Mouse (Mus musculus) hindbrain, embryonic 14.5 days (tissue): ENCODE results near the gene Ntm. TPM values are rescaled to one million over a fixed set of nuclear protein-coding genes. Genes with fewer than 3 reads are reported as not detected.

Source experiments
- ATAC-seq: fragments of 200-750 bp; cut with Nextera tagmentation; 2 replicates; pipeline ENCODE4 v1.8.0; 2017; ENCODE audit warnings: moderate number of reproducible peaks, mild to moderate bottlenecking, moderate TSS enrichment, moderate library complexity; ENCODE audit not compliant: low FRiP score
- DNase-seq: peaks from one replicate; pipeline ENCODE4 v3.0.0-alpha.2; 2015; ENCODE audit warnings: low spot score
- H3K27ac ChIP-seq: fragments of 300-500 bp; sonication (generic); 2 replicates; pipeline ENCODE4 v1.5.1; 2014; ENCODE audit warnings: mild to moderate bottlenecking, moderate library complexity
- H3K27me3 ChIP-seq: fragments of 300-500 bp; sonication (generic); 2 replicates; pipeline ENCODE4 v1.6.1; 2014; ENCODE audit warnings: mild to moderate bottlenecking, low read length, mixed read lengths; ENCODE audit not compliant: control insufficient read depth, insufficient read depth
- H3K36me3 ChIP-seq: fragments of 300-500 bp; sonication (generic); replicated peaks from 2 replicates; pipeline ENCODE4 v1.6.1; 2014; ENCODE audit not compliant: control insufficient read depth, insufficient read depth
- H3K4me1 ChIP-seq: fragments of 300-500 bp; sonication (generic); replicated peaks from 2 replicates; pipeline ENCODE4 v1.6.1; 2014; ENCODE audit warnings: antibody characterized with exemption, low read length, mixed read lengths; ENCODE audit not compliant: control insufficient read depth, insufficient read depth
- H3K4me2 ChIP-seq: fragments of 300-500 bp; sonication (generic); replicated peaks from 2 replicates; pipeline ENCODE4 v1.6.1; 2014; ENCODE audit warnings: mild to moderate bottlenecking, moderate library complexity
- H3K4me3 ChIP-seq: fragments of 300-500 bp; sonication (generic); replicated peaks from 2 replicates; pipeline ENCODE4 v1.5.1; 2014; ENCODE audit warnings: mild to moderate bottlenecking, low read length
- H3K9ac ChIP-seq: fragments of 300-500 bp; sonication (generic); 2 replicates; pipeline ENCODE4 v1.6.1; 2014
- H3K9me3 ChIP-seq: fragments of 300-500 bp; sonication (generic); 2 replicates; pipeline ENCODE4 v1.6.1; 2016; ENCODE audit warnings: low read length; ENCODE audit not compliant: control insufficient read depth
- WGBS: fragments of 180-500 bp; shearing (Covaris S2); extraction: QIAGEN DNeasy Blood & Tissue Kit; methylation state at CpG from one replicate; pipeline ENCODE4 v1.1.7; 2014; 5-methylcytosine and 5-hydroxymethylcytosine counted together
- polyA plus RNA-seq: library from polyadenylated mRNA; unstranded; fragments of >200 nt; fragmentation: Nextera tagmentation; extraction: Ambion mirVana; gene quantifications from 2 replicates; pipeline ENCODE4 v1.2.1, GENCODE M21; 2014

Gene Ntm
- polyA plus RNA-seq, 1 experiment from 2014 or later = 196 TPM

DNA sequence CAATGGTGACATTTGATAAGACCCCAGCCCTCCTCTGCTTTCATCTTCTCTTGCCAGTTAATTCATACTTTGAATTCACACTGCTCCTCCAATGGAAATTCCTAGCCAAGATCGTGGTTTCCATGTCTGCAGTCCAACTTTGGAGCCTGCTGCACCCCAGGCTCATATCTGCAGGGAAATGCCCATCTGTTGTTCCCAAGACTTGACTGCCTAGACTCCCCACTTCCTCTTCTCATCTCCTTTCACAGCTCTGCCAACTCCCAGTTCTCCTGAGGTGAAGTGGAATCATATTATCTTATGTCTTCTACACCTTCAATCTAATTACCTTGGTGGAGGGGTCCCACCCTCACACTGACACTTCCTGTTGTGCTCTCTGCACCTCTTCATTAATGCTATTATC is 937.8 kb downstream of the Ntm start:
- 58% methylated on average over 1 of the region's 1 CpGs for WGBS
- H3K9ac ChIP-seq = no peak overlapping the region
- H3K4me2 ChIP-seq = no peak overlapping the region
- DNase-seq (no peak), ATAC-seq (no peak)
- H3K4me1 ChIP-seq = no peaks in the 10 kb centered on the region
- H3K27ac ChIP-seq = no peak overlapping the region
- no peaks in the 10 kb centered on the region for H3K36me3 ChIP-seq
- H3K9me3 ChIP-seq = no peaks in the 10 kb centered on the region
- H3K27me3 ChIP-seq = no peaks in the 10 kb centered on the region
- no peak overlapping the region for H3K4me3 ChIP-seq

DNA sequence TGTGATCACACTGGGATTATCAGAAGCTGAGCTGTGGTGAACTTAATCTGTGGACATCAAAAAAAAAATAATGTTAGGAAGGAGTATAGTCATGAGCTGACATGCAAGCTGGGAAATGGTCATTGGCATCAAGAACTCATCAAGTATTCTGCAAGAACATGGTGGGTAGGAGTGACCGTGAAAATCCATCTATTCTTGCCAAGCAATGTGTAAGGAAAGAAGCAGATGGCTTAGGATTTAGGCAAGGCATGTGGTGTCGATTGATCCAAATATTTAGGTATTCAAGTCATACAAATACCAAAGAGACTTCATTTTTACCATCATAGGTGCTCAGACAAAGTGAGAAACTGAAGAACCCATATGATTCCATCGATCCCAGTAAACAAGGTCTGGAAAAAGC is 946.1 kb downstream of the Ntm start:
- no peak overlapping the region for H3K9ac ChIP-seq
- DNase-seq (no peak), ATAC-seq (no peak)
- H3K27me3 ChIP-seq = no peaks in the 10 kb centered on the region
- H3K4me2 ChIP-seq = no peak overlapping the region
- H3K27ac ChIP-seq = no peak overlapping the region
- no peaks in the 10 kb centered on the region for H3K36me3 ChIP-seq
- no peak overlapping the region for H3K4me3 ChIP-seq
- no peaks in the 10 kb centered on the region for H3K4me1 ChIP-seq
- no peaks in the 10 kb centered on the region for H3K9me3 ChIP-seq
- WGBS = 88% methylated on average over 3 of the region's 3 CpGs

DNA sequence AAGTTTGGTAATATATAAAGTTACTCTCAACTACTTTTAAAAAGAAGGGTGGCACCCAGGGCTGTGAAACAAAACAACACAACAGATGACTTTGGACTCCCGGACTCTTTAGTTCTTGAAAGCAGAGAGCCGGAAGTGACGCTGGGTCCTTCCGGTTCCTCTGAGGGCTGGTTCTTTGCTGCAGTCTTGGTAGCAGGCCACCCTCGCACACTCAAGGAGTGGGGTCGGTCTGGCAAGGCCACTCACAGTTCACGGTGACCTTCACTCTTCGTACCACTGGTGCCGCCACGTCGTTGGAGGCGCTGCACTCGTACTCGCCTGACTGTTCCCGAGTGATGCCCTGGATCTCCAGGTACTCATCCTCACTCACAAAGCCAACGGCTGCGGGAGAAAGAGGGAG is 949.1 kb downstream of the Ntm start:
- 93% methylated on average over 17 of the region's 17 CpGs for WGBS
- no peak for ATAC-seq
- Histone ChIP-seq H3K27ac (no peak overlapping the region), H3K4me3 (no peak overlapping the region), H3K9me3 (no peaks in the 10 kb centered on the region), H3K4me2 (no peak overlapping the region), H3K9ac (no peak overlapping the region), H3K36me3 (no peaks in the 10 kb centered on the region), H3K4me1 (no peaks in the 10 kb centered on the region), H3K27me3 (no peaks in the 10 kb centered on the region)
- no peak for DNase-seq

DNA sequence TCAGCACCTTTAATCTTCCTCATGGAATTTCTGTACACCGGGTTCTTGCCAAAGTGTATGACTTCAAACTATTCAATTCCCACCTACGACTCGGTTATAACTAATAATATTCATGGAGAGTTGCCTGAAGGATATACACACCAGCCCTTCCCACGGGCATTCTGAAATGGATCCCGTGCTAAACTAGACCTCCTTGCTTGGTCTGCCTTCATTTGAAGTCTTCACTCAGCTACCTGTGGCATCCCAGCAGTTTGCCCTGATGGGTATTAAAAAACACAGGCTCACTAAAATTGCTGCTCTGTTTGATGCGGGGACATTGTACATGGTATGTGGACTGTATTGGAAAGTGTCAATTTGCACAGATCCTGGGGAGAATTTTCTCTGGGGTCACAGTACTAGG is 950.4 kb downstream of the Ntm start:
- H3K27me3 ChIP-seq = no peaks in the 10 kb centered on the region
- H3K4me2 ChIP-seq = no peak overlapping the region
- no peak overlapping the region for H3K4me3 ChIP-seq
- H3K4me1 ChIP-seq = no peaks in the 10 kb centered on the region
- ATAC-seq (no peak), DNase-seq (no peak)
- H3K9ac ChIP-seq = no peak overlapping the region
- 90% methylated on average over 6 of the region's 6 CpGs for WGBS
- H3K27ac ChIP-seq = no peak overlapping the region
- no peaks in the 10 kb centered on the region for H3K9me3 ChIP-seq
- no peaks in the 10 kb centered on the region for H3K36me3 ChIP-seq

DNA sequence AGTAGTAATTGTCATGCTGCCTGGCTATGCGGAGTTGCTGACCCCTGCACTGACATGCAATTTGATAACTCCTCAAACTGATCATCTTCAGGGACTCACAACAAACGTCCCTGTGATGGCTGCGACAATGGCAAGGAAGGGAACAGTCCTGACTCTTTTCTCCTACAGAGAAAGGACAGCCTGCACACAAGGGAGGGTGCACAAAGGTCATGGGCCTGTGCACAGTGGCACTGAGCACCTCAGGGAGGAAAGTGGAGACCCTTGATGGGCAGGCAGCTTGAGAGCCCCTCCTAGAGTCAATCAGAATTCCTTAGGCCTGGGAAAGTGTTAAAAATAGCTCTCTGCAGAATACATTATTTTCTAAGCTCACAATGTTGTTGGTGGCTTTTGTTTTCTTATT is 951.5 kb downstream of the Ntm start:
- ATAC-seq = no peak
- no peak for DNase-seq
- Histone ChIP-seq H3K4me3 (no peak overlapping the region), H3K4me1 (no peaks in the 10 kb centered on the region), H3K9ac (no peak overlapping the region), H3K27ac (no peak overlapping the region), H3K9me3 (no peaks in the 10 kb centered on the region), H3K27me3 (no peaks in the 10 kb centered on the region), H3K4me2 (no peak overlapping the region), H3K36me3 (no peaks in the 10 kb centered on the region)
- 14% methylated on average over 3 of the region's 3 CpGs for WGBS

DNA sequence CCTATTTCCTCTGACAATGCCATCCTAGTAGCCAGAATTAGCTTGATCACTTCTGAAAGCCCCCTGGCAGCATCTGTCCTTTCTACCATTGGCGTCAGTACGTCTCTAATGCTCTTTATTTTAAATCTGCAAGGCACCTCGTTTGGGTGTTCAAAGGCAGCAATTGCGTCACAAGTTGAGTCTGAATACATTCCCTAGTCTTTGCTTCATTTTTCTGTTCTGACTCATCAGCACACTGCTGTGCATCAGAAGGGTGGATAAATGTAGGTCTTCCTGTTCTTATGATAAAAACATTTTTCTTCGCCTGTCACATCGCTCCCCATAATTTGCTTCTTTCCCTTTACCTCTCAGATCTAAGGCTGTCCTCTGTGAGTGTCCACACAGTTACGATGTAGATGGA is 958.4 kb downstream of the Ntm start:
- ATAC-seq = no peak
- WGBS = 88% methylated on average over 7 of the region's 7 CpGs
- no peak overlapping the region for H3K4me3 ChIP-seq

DNA sequence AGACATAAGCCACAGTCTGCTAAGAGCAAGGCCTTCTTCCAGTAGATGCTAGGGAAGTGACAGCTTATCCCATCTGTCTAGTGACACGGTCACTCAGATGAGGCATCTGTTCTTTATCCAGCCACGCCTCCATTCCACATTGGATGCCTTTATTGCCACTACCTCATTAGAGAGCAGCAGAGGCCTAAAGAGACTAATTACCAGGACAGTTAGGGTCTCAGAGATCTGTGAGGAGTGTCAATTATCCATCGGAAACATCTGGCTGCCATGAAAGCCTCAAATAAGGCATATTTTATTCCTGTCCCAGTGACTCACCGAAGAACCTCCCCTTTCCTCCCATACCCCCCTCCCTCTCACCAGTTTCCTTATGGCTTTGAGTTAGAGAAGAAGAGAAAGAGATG is 963.0 kb downstream of the Ntm start:
- Histone ChIP-seq H3K4me1 (no peaks in the 10 kb centered on the region), H3K9ac (no peak overlapping the region), H3K9me3 (no peaks in the 10 kb centered on the region), H3K4me3 (no peak overlapping the region), H3K4me2 (no peak overlapping the region), H3K27ac (no peak overlapping the region), H3K36me3 (0 out of 2 replicates have a peak, but pooled peaks cover 3% of the 10 kb centered on the region), H3K27me3 (no peaks in the 10 kb centered on the region)
- DNase-seq = no peak
- WGBS = 39% methylated on average over 4 of the region's 4 CpGs
- ATAC-seq = no peak

More for the DNA sequence above, 958.4 kb downstream of the Ntm start:
- no peak overlapping the region for H3K4me2 ChIP-seq
- DNase-seq = no peak
- no peak overlapping the region for H3K27ac ChIP-seq
- H3K4me1 ChIP-seq = no peaks in the 10 kb centered on the region
- H3K36me3 ChIP-seq = no peaks in the 10 kb centered on the region
- no peaks in the 10 kb centered on the region for H3K27me3 ChIP-seq
- H3K9me3 ChIP-seq = no peaks in the 10 kb centered on the region
- H3K9ac ChIP-seq = no peak overlapping the region

DNA sequence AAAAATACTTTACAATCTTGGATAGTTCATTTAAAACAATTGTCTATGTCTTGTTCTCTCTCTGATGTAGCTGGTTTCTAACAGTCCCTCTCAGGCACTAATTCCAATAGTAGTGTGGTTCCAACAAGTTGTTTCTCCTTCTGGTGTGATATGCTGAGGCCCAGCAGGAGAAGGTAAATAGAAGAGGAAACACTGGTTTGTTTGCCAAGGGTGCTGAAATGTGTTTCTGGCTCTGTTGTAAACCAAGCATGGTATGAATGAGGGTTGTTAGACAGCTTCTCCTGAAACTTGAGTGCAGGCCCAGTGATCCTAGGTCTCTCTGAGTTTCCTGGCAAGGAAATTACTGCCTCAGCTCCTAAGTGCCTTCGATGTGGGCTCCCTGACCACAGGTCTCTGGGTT is 985.7 kb downstream of the Ntm start:
- Histone ChIP-seq H3K27me3 (no peaks in the 10 kb centered on the region), H3K36me3 (no peaks in the 10 kb centered on the region), H3K4me2 (no peak overlapping the region), H3K9me3 (peaks cover 3% of the 10 kb centered on the region; the same call in 1 of the 2 replicates), H3K27ac (no peak overlapping the region), H3K4me1 (0 out of 2 replicates have a peak, but pooled peaks cover 6% of the 10 kb centered on the region), H3K9ac (no peak overlapping the region), H3K4me3 (no peak overlapping the region)
- WGBS = 81% methylated on average over 1 of the region's 1 CpGs
- DNase-seq (no peak), ATAC-seq (no peak)

DNA sequence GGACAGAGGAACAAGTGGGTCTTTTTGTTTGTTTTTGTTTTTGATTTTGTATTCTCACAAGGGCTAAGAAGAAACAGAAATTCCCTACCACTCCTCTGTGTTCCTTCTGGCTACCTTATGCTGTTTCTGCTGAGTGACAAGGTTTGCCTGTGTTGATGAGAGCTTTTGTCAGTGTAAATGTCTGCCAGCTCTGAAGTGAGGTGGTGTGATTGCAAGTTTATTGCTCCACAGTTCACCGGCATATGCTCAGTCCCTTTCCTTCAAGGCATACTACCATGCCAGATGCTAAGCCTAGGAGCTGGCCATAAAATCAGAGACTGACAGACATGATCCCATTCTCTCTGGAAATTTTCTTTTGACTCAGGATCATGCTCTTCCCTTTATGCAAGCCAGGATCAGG is 993.5 kb downstream of the Ntm start:
- Histone ChIP-seq H3K9me3 (peaks cover 5% of the 10 kb centered on the region; the same call in 1 of the 2 replicates), H3K27ac (no peak overlapping the region), H3K4me2 (no peak overlapping the region), H3K36me3 (no peaks in the 10 kb centered on the region), H3K27me3 (no peaks in the 10 kb centered on the region), H3K4me3 (no peak overlapping the region), H3K4me1 (no peaks in the 10 kb centered on the region), H3K9ac (no peak overlapping the region)
- WGBS = 93% methylated on average over 1 of the region's 1 CpGs
- ATAC-seq (no peak), DNase-seq (no peak)
